Mouse (Mus musculus): ENCODE results near the gene Atxn7l2.

GRCm38 (mm10) chr3:108187111-108187795 is 23.5 kb downstream of the Atxn7l2 start:
- TF ChIP-seq CTCF (conservative IDR thresholded peaks at IDR 0.05 in 1 of 2, IDR thresholded peaks at IDR 0.05 in 1 of 2; ENCODE audit: low read depth in 2 of 2, low read length in 2 of 2): no peak
- no peak for TF ChIP-seq POLR2AphosphoS2 (IDR thresholded peaks at IDR 0.05; ENCODE audit: low read depth, low read length)
- TF ChIP-seq MAX (IDR thresholded peaks at IDR 0.05; ENCODE audit: low read length): no peak
- TF ChIP-seq SMC3 (IDR thresholded peaks at IDR 0.05; ENCODE audit: low read depth, low read length): no peak
- TF ChIP-seq RAD21 (IDR thresholded peaks at IDR 0.05; ENCODE audit: low read depth, low read length): no peak
- TF ChIP-seq BHLHE40 (IDR thresholded peaks at IDR 0.05; ENCODE audit: low read depth, low read length): no peak
- no peak for TF ChIP-seq E2F4 (IDR thresholded peaks at IDR 0.05; ENCODE audit: insufficient replicate concordance, low read depth, low read length)
- no peak for TF ChIP-seq ELF1 (IDR thresholded peaks at IDR 0.05; ENCODE audit: low read depth, low read length)
- TF ChIP-seq USF1 (IDR thresholded peaks at IDR 0.05; ENCODE audit: low read depth, low read length): no peak

Measured in CH12.LX (cell line).